Mouse (Mus musculus) macrophage (primary cell): Measurements from ENCODE around the gene Srpr. TPM values are rescaled to one million over a fixed set of nuclear protein-coding genes. Genes with fewer than 3 reads are reported as not detected.

Experiments
- H3K27ac ChIP-seq: fragments of 350-480 bp; formaldehyde crosslinking; 2 replicates; pipeline ENCODE4 v1.9.0; 2021
- H3K36me3 ChIP-seq: fragments of 350-480 bp; formaldehyde crosslinking; 2 replicates; pipeline ENCODE4 v1.9.0; 2021; ENCODE audit errors: inconsistent target
- H3K4me3 ChIP-seq: fragments of 350-480 bp; formaldehyde crosslinking; 2 replicates; pipeline ENCODE4 v1.9.0; 2021; ENCODE audit errors: inconsistent target
- H3K79me2 ChIP-seq: fragments of 350-480 bp; formaldehyde crosslinking; 2 replicates; pipeline ENCODE4 v1.9.0; 2021; ENCODE audit errors: inconsistent target
- WGBS: methylation state at CpG from one replicate; pipeline ENCODE4 v1.1.7; 2026; ENCODE audit warnings: inconsistent platforms; ENCODE audit not compliant: missing documents; 5-methylcytosine and 5-hydroxymethylcytosine counted together
- polyA plus RNA-seq: library from polyadenylated mRNA; stranded (reverse); fragments of 250-400 nt; gene quantifications from 3 replicates; pipeline ENCODE4 v1.2.4, GENCODE M21; 2018; ENCODE audit warnings: inconsistent platforms

Gene Srpr
- polyA plus RNA-seq, 1 experiment from 2014 or later, result 178 TPM

- Histone ChIP-seq H3K36me3 (peaks cover 3% of the 10 kb centered on the region; the same call in 1 of the 2 replicates), H3K4me3 (peak within 1 kb of the TSS; percentile 82), H3K79me2 (peaks cover 9% of the 10 kb centered on the region; the same call in 1 of the 2 replicates), H3K27ac (peak within 1 kb of the TSS; percentile 88)
- under 1% methylated on average over 38 of the region's 38 CpGs for WGBS
Observed at GRCm38 (mm10) chr9:35175251-35176123, 24.5 kb upstream of the Srpr start, which contains the start of gene Dcps. Dcps (minus strand) TSS chr9:35176061.

- H3K36me3 ChIP-seq, result no peaks in the 10 kb centered on the region
- H3K79me2 ChIP-seq, result peaks cover 9% of the 10 kb centered on the region; the same call in 1 of the 2 replicates
- peak overlapping the region; percentile 88 for H3K27ac ChIP-seq
- peak overlapping the region; percentile 82 for H3K4me3 ChIP-seq
- 38% methylated on average over 14 of the region's 14 CpGs for WGBS
Observed at GRCm38 (mm10) chr9:35176124-35176659, 23.8 kb upstream of the Srpr start.

GRCm38 (mm10) chr9:35182832-35183231, 17.1 kb upstream of the Srpr start:
- Histone ChIP-seq H3K36me3 (peaks cover 18% of the 10 kb centered on the region), H3K4me3 (no peak overlapping the region), H3K27ac (peak overlapping the region; percentile 43), H3K79me2 (no peaks in the 10 kb centered on the region)
- WGBS, result 44% methylated on average over 2 of the region's 2 CpGs

GRCm38 (mm10) chr9:35183359-35183758, 16.6 kb upstream of the Srpr start:
- peaks cover 24% of the 10 kb centered on the region for H3K36me3 ChIP-seq
- H3K79me2 ChIP-seq, result no peaks in the 10 kb centered on the region
- 13% methylated on average over 5 of the region's 5 CpGs for WGBS
- peak overlapping the region; percentile 43 for H3K27ac ChIP-seq
- no peak overlapping the region for H3K4me3 ChIP-seq

- peaks cover 54% of the 10 kb centered on the region for H3K36me3 ChIP-seq
- no peak overlapping the region for H3K4me3 ChIP-seq
- no peaks in the 10 kb centered on the region for H3K79me2 ChIP-seq
- no peak overlapping the region for H3K27ac ChIP-seq
- 91% methylated on average over 3 of the region's 4 CpGs for WGBS
Observed at GRCm38 (mm10) chr9:35186430-35186829, 13.5 kb upstream of the Srpr start.

GRCm38 (mm10) chr9:35187351-35187903, 12.5 kb upstream of the Srpr start:
- Histone ChIP-seq H3K27ac (no peak overlapping the region), H3K4me3 (no peak overlapping the region), H3K79me2 (no peaks in the 10 kb centered on the region), H3K36me3 (peaks cover 59% of the 10 kb centered on the region)
- 81% methylated on average over 8 of the region's 10 CpGs for WGBS

GRCm38 (mm10) chr9:35188700-35189099, 11.3 kb upstream of the Srpr start:
- WGBS, result 95% methylated on average over 22 of the region's 22 CpGs
- no peak overlapping the region for H3K27ac ChIP-seq
- H3K79me2 ChIP-seq, result no peaks in the 10 kb centered on the region
- H3K4me3 ChIP-seq, result no peak overlapping the region
- H3K36me3 ChIP-seq, result peaks cover 64% of the 10 kb centered on the region

- WGBS, result 92% methylated on average over 11 of the region's 11 CpGs
- peaks cover 44% of the 10 kb centered on the region for H3K36me3 ChIP-seq
Observed at GRCm38 (mm10) chr9:35192983-35193542, 6.9 kb upstream of the Srpr start.

GRCm38 (mm10) chr9:35194048-35194447, 5.9 kb upstream of the Srpr start:
- WGBS, result 77% methylated on average over 3 of the region's 3 CpGs
- H3K36me3 ChIP-seq, result peaks cover 34% of the 10 kb centered on the region
- H3K4me3 ChIP-seq, result no peak overlapping the region
- H3K27ac ChIP-seq, result no peak overlapping the region
- H3K79me2 ChIP-seq, result peaks cover 33% of the 10 kb centered on the region

More at GRCm38 (mm10) chr9:35192983-35193542, 6.9 kb upstream of the Srpr start:
- Histone ChIP-seq H3K79me2 (peaks cover 23% of the 10 kb centered on the region), H3K4me3 (no peak overlapping the region), H3K27ac (no peak overlapping the region)

- 100% methylated on average over 2 of the region's 3 CpGs for WGBS
- no peak overlapping the region for H3K4me3 ChIP-seq
- peaks cover 5% of the 10 kb centered on the region; the same call in 1 of the 2 replicates for H3K36me3 ChIP-seq
- no peak overlapping the region for H3K27ac ChIP-seq
- peaks cover 38% of the 10 kb centered on the region for H3K79me2 ChIP-seq
Observed at GRCm38 (mm10) chr9:35197625-35198024, 2.4 kb upstream of the Srpr start.

GRCm38 (mm10) chr9:35198351-35198750, 1.6 kb upstream of the Srpr start:
- 95% methylated on average over 10 of the region's 10 CpGs for WGBS
- Histone ChIP-seq H3K36me3 (no peaks in the 10 kb centered on the region), H3K4me3 (no peak overlapping the region), H3K79me2 (peaks cover 38% of the 10 kb centered on the region), H3K27ac (no peak overlapping the region)

- WGBS, result 21% methylated on average over 18 of the region's 18 CpGs
- Histone ChIP-seq H3K27ac (peak overlapping the region; percentile 66), H3K4me3 (peak overlapping the region; percentile 85), H3K79me2 (peaks cover 38% of the 10 kb centered on the region), H3K36me3 (peaks cover 2% of the 10 kb centered on the region)
Observed at GRCm38 (mm10) chr9:35198945-35199771, 817 bp upstream of the Srpr start.

- no peak overlapping the region for H3K4me3 ChIP-seq
- H3K27ac ChIP-seq, result no peak overlapping the region
- 72% methylated on average over 9 of the region's 9 CpGs for WGBS
- H3K79me2 ChIP-seq, result peaks cover 28% of the 10 kb centered on the region
- H3K36me3 ChIP-seq, result peaks cover 16% of the 10 kb centered on the region
Observed at GRCm38 (mm10) chr9:35200529-35201060, 620 bp downstream of the Srpr start.

GRCm38 (mm10) chr9:35203536-35203935, 3.6 kb downstream of the Srpr start:
- 69% methylated on average over 3 of the region's 3 CpGs for whole genome bisulfite sequencing
- peaks cover 10% of the 10 kb centered on the region for H3K79me2 ChIP-seq
- no peak overlapping the region for H3K27ac ChIP-seq
- H3K4me3 ChIP-seq, result no peak overlapping the region
- peaks cover 46% of the 10 kb centered on the region for H3K36me3 ChIP-seq
